Mouse (Mus musculus): ENCODE measurements around the gene Cstf2t. TPM values are rescaled to one million over a fixed set of nuclear protein-coding genes. Genes with fewer than 3 reads are reported as not detected.

Gene Cstf2t
- 21.4 and 23.7 TPM in 2 replicates for polyA plus RNA-seq (2015; fragmentation: Nextera tagmentation; extraction: Ambion mirVana)

- peak within 1 kb of the TSS; percentile 75 for H3K9ac ChIP-seq (replicated peaks; ENCODE audit: low read depth)
- 3% methylated on average over 56 of the region's 56 CpGs for WGBS
- peak within 1 kb of the TSS; percentile 72 for H3K4me3 ChIP-seq (ENCODE audit: low read depth, low read length)
- ATAC-seq, result peak; percentile 100
- peak; percentile 100 for DNase-seq (ENCODE audit: low spot score)
- H3K36me3 ChIP-seq (ENCODE audit: insufficient read depth, low read length), result no peaks in the 10 kb centered on the region
- no peaks in the 10 kb centered on the region for H3K9me3 ChIP-seq (ENCODE audit: low read length)
- TF ChIP-seq CTCF (IDR thresholded peaks at IDR 0.05) (no peak), EP300 (IDR thresholded peaks at IDR 0.05) (peak; percentile 4; the same call in 1 of the 2 replicates)
- H3K27me3 ChIP-seq (replicated peaks; ENCODE audit: insufficient read depth, low read length), result no peaks in the 10 kb centered on the region
- H3K27ac ChIP-seq (ENCODE audit: low read length), result peak within 1 kb of the TSS; percentile 69
- H3K4me2 ChIP-seq (replicated peaks; ENCODE audit: low read depth, low read length), result peak within 1 kb of the TSS; percentile 76
- peaks cover 8% of the 10 kb centered on the region; the same call in 1 of the 2 replicates for H3K4me1 ChIP-seq (ENCODE audit: insufficient read depth, low read depth, low read length)
These were observed at the start of gene Cstf2t for GRCm38 (mm10) chr19:31082662-31083429. Gene Cstf2t (plus strand): TSS chr19:31082837.

GRCm38 (mm10) chr19:31038951-31039350 lies 43.7 kb upstream of the Cstf2t start:
- no peak overlapping the region for H3K4me3 ChIP-seq (ENCODE audit: low read depth, low read length)
- TF ChIP-seq EP300 (IDR thresholded peaks at IDR 0.05) (no peak), CTCF (IDR thresholded peaks at IDR 0.05) (no peak)
- H3K27ac ChIP-seq (ENCODE audit: low read length), result no peak overlapping the region
- H3K9ac ChIP-seq (replicated peaks; ENCODE audit: low read depth), result no peak overlapping the region
- H3K4me1 ChIP-seq (ENCODE audit: insufficient read depth, low read depth, low read length), result no peaks in the 10 kb centered on the region
- DNase-seq (ENCODE audit: low spot score), result no peak
- no peaks in the 10 kb centered on the region for H3K36me3 ChIP-seq (ENCODE audit: insufficient read depth, low read length)
- WGBS, result 58% methylated on average over 3 of the region's 3 CpGs
- H3K4me2 ChIP-seq (replicated peaks; ENCODE audit: low read depth, low read length), result no peak overlapping the region
- no peaks in the 10 kb centered on the region for H3K27me3 ChIP-seq (replicated peaks; ENCODE audit: insufficient read depth, low read length)
- no peaks in the 10 kb centered on the region for H3K9me3 ChIP-seq (ENCODE audit: low read length)
- no peak for ATAC-seq

- Histone ChIP-seq H3K4me2 (replicated peaks; ENCODE audit: low read depth, low read length) (no peak overlapping the region), H3K9me3 (ENCODE audit: low read length) (no peaks in the 10 kb centered on the region), H3K27me3 (replicated peaks; ENCODE audit: insufficient read depth, low read length) (no peaks in the 10 kb centered on the region), H3K9ac (replicated peaks; ENCODE audit: low read depth) (no peak overlapping the region), H3K36me3 (ENCODE audit: insufficient read depth, low read length) (no peaks in the 10 kb centered on the region), H3K4me1 (ENCODE audit: insufficient read depth, low read depth, low read length) (no peaks in the 10 kb centered on the region), H3K4me3 (ENCODE audit: low read depth, low read length) (no peak overlapping the region), H3K27ac (ENCODE audit: low read length) (no peak overlapping the region)
- DNase-seq (ENCODE audit: low spot score) (no peak), ATAC-seq (no peak)
- 86% methylated on average over 2 of the region's 2 CpGs for WGBS
- TF ChIP-seq EP300 (IDR thresholded peaks at IDR 0.05) (no peak), CTCF (IDR thresholded peaks at IDR 0.05) (no peak)
These were observed 41.4 kb upstream of the Cstf2t start for GRCm38 (mm10) chr19:31040948-31041847.

GRCm38 (mm10) chr19:31046601-31047000 lies 36.0 kb upstream of the Cstf2t start:
- no peak overlapping the region for H3K9ac ChIP-seq (replicated peaks; ENCODE audit: low read depth)
- no peak overlapping the region for H3K4me2 ChIP-seq (replicated peaks; ENCODE audit: low read depth, low read length)
- 96% methylated on average over 4 of the region's 4 CpGs for WGBS
- H3K27ac ChIP-seq (ENCODE audit: low read length), result no peak overlapping the region
- ATAC-seq, result no peak
- H3K4me1 ChIP-seq (ENCODE audit: insufficient read depth, low read depth, low read length), result no peaks in the 10 kb centered on the region
- H3K36me3 ChIP-seq (ENCODE audit: insufficient read depth, low read length), result no peaks in the 10 kb centered on the region
- H3K9me3 ChIP-seq (ENCODE audit: low read length), result no peaks in the 10 kb centered on the region
- DNase-seq (ENCODE audit: low spot score), result no peak
- H3K27me3 ChIP-seq (replicated peaks; ENCODE audit: insufficient read depth, low read length), result no peaks in the 10 kb centered on the region
- TF ChIP-seq EP300 (IDR thresholded peaks at IDR 0.05) (no peak), CTCF (IDR thresholded peaks at IDR 0.05) (peak; percentile 47)
- H3K4me3 ChIP-seq (ENCODE audit: low read depth, low read length), result no peak overlapping the region

- WGBS, result 69% methylated on average over 1 of the region's 1 CpGs
- DNase-seq (ENCODE audit: low spot score), result no peak
These were observed 17.9 kb upstream of the Cstf2t start for GRCm38 (mm10) chr19:31064740-31065139.

GRCm38 (mm10) chr19:31065206-31065781 lies 17.3 kb upstream of the Cstf2t start:
- H3K9ac ChIP-seq (replicated peaks; ENCODE audit: low read depth), result no peak overlapping the region
- H3K27ac ChIP-seq (ENCODE audit: low read length), result no peak overlapping the region
- H3K4me2 ChIP-seq (replicated peaks; ENCODE audit: low read depth, low read length), result no peak overlapping the region
- TF ChIP-seq CTCF (IDR thresholded peaks at IDR 0.05) (no peak), EP300 (IDR thresholded peaks at IDR 0.05) (no peak)
- WGBS, result 52% methylated on average over 11 of the region's 11 CpGs
- ATAC-seq (no peak), DNase-seq (ENCODE audit: low spot score) (peak; percentile 19)
- no peaks in the 10 kb centered on the region for H3K27me3 ChIP-seq (replicated peaks; ENCODE audit: insufficient read depth, low read length)
- H3K4me1 ChIP-seq (ENCODE audit: insufficient read depth, low read depth, low read length), result no peaks in the 10 kb centered on the region
- no peaks in the 10 kb centered on the region for H3K36me3 ChIP-seq (ENCODE audit: insufficient read depth, low read length)
- no peaks in the 10 kb centered on the region for H3K9me3 ChIP-seq (ENCODE audit: low read length)
- H3K4me3 ChIP-seq (ENCODE audit: low read depth, low read length), result no peak overlapping the region

More at GRCm38 (mm10) chr19:31064740-31065139, 17.9 kb upstream of the Cstf2t start:
- H3K4me2 ChIP-seq (replicated peaks; ENCODE audit: low read depth, low read length), result no peak overlapping the region
- ATAC-seq, result no peak
- TF ChIP-seq EP300 (IDR thresholded peaks at IDR 0.05), result no peak
- TF ChIP-seq CTCF (IDR thresholded peaks at IDR 0.05), result no peak
- no peaks in the 10 kb centered on the region for H3K9me3 ChIP-seq (ENCODE audit: low read length)
- H3K27ac ChIP-seq (ENCODE audit: low read length), result no peak overlapping the region
- H3K36me3 ChIP-seq (ENCODE audit: insufficient read depth, low read length), result no peaks in the 10 kb centered on the region
- no peak overlapping the region for H3K9ac ChIP-seq (replicated peaks; ENCODE audit: low read depth)
- no peak overlapping the region for H3K4me3 ChIP-seq (ENCODE audit: low read depth, low read length)
- H3K4me1 ChIP-seq (ENCODE audit: insufficient read depth, low read depth, low read length), result no peaks in the 10 kb centered on the region
- no peaks in the 10 kb centered on the region for H3K27me3 ChIP-seq (replicated peaks; ENCODE audit: insufficient read depth, low read length)

Data from lung, postnatal 0 days (tissue).